Mouse (Mus musculus) bone marrow macrophage, adult 2 months (primary cell): Measurements from ENCODE around the gene Sfi1.
"Not testable (repeated sequence)": the region's sequence is repeated elsewhere in the genome, so short reads cannot be mapped to it uniquely, and the experiment has no call there.

Experiments used
- CTCF ChIP-seq: IDR thresholded peaks from 2 replicates; pipeline ENCODE4 v1.5.1; 2012; ENCODE audit warnings: low read depth, mild to moderate bottlenecking, low read length, moderate library complexity
- POLR2A ChIP-seq: IDR thresholded peaks from 2 replicates; pipeline ENCODE4 v1.6.1; 2012; ENCODE audit warnings: mild to moderate bottlenecking, low read depth, low read length, borderline replicate concordance

GRCm38 (mm10) chr11:3129276-3129675 lies 64.0 kb downstream of the Sfi1 start:
- TF ChIP-seq CTCF, POLR2A: not testable (repeated sequence)
